ENCODE assay signal across 9 mouse cellular contexts in genomic region chr9:29962978-29963377, GRCm38 (mm10). TPM values are rescaled to one million over a fixed set of nuclear protein-coding genes. Genes with fewer than 3 reads are reported as not detected.
DNase-seq lines count a peak whose midpoint lies in the region; ATAC-seq and TF ChIP-seq lines count a peak whose summit lies in the region.
"Had no signal": no experiment of that assay in that cellular context is flagged by ENCODE, and none has a peak within 500 bp of the region (broad histone marks: within the 10 kb centered on the region; RNA-seq: fewer than 3 reads in every experiment).

Ntm (minus strand) TSS chr9:29963141.

- 2% methylated on average over 8 of the region's 8 CpGs for WGBS in forebrain, postnatal 0 days
- 3% methylated on average over 8 of the region's 8 CpGs for WGBS in hindbrain, postnatal 0 days
- 40% methylated on average over 8 of the region's 8 CpGs for WGBS in limb, embryonic 11.5 days
- WGBS in neural tube, embryonic 14.5 days = 8% methylated on average over 8 of the region's 8 CpGs

- H3K4me2 ChIP-seq in forebrain, postnatal 0 days (ENCODE audit: low read depth) = peak within 1 kb of the TSS; percentile 63
- H3K4me2 ChIP-seq in hindbrain, postnatal 0 days (ENCODE audit: low read depth, low read length) = peak within 1 kb of the TSS; percentile 62
- H3K4me2 ChIP-seq in limb, embryonic 11.5 days (ENCODE audit: low read depth, severe bottlenecking) = peak within 1 kb of the TSS; percentile 61
- H3K4me2 ChIP-seq in neural tube, embryonic 14.5 days (ENCODE audit: low read depth, low read length) = peak within 1 kb of the TSS; percentile 79

- peak; percentile 89 for ATAC-seq in forebrain, postnatal 0 days
- peak; percentile 90 for ATAC-seq in hindbrain, postnatal 0 days
- no peak for ATAC-seq in limb, embryonic 11.5 days (ENCODE audit: insufficient number of reproducible peaks, low FRiP score, low TSS enrichment, low read depth)
- peak; percentile 76 for ATAC-seq in neural tube, embryonic 14.5 days (ENCODE audit: low read depth)

- H3K27ac ChIP-seq in forebrain, postnatal 0 days (ENCODE audit: low read depth, low read length) = peak within 1 kb of the TSS; percentile 81
- peak within 1 kb of the TSS; percentile 72 for H3K27ac ChIP-seq in hindbrain, postnatal 0 days
- H3K27ac ChIP-seq in limb, embryonic 11.5 days (replicated peaks; ENCODE audit: low read depth, low read length) = no peak within 1 kb of the TSS
- peak within 1 kb of the TSS; percentile 77 for H3K27ac ChIP-seq in neural tube, embryonic 14.5 days (ENCODE audit: low read depth, low read length)

- H3K9me3 ChIP-seq in forebrain, postnatal 0 days (ENCODE audit: low read length) = no peaks in the 10 kb centered on the region
- no peaks in the 10 kb centered on the region for H3K9me3 ChIP-seq in hindbrain, postnatal 0 days (ENCODE audit: low read length)
- no peaks in the 10 kb centered on the region for H3K9me3 ChIP-seq in limb, embryonic 11.5 days (ENCODE audit: control insufficient read depth, low read length)
- H3K9me3 ChIP-seq in neural tube, embryonic 14.5 days (ENCODE audit: control insufficient read depth, low read length) = no peaks in the 10 kb centered on the region

- DNase-seq in adrenal gland, adult 8-10 months = peak; percentile 28
- DNase-seq in cerebellum, adult 11-12 months = peak; percentile 81
- DNase-seq in forebrain, postnatal 0 days = peak; percentile 86
- peak; percentile 89 for DNase-seq in hindbrain, postnatal 0 days (ENCODE audit: low spot score)
- no peak for DNase-seq in limb, embryonic 11.5 days (ENCODE audit: low spot score)
- no peak for DNase-seq in natural killer cell, adult 2 months (ENCODE audit: low spot score in 2 of 2)
- no peak for DNase-seq in thymus, postnatal 10 days (ENCODE audit: low spot score in 2 of 2)

- no peaks in the 10 kb centered on the region for H3K27me3 ChIP-seq in forebrain, postnatal 0 days (ENCODE audit: insufficient read depth, low read length)
- no peaks in the 10 kb centered on the region for H3K27me3 ChIP-seq in hindbrain, postnatal 0 days (ENCODE audit: insufficient read depth, low read length)
- peaks cover 15% of the 10 kb centered on the region for H3K27me3 ChIP-seq in limb, embryonic 11.5 days (ENCODE audit: control insufficient read depth, insufficient read depth, low read length)
- no peaks in the 10 kb centered on the region for H3K27me3 ChIP-seq in neural tube, embryonic 14.5 days (ENCODE audit: control insufficient read depth, insufficient read depth, low read length)

- no peak for TF ChIP-seq CTCF in forebrain, postnatal 0 days (IDR thresholded peaks at IDR 0.05; ENCODE audit: low read depth)
- TF ChIP-seq CTCF in hindbrain, postnatal 0 days (IDR thresholded peaks at IDR 0.05; ENCODE audit: low read depth) = no peak

- H3K4me3 ChIP-seq in forebrain, postnatal 0 days (ENCODE audit: low read depth, low read length) = peak within 1 kb of the TSS; percentile 52
- H3K4me3 ChIP-seq in hindbrain, postnatal 0 days (ENCODE audit: low read length) = peak within 1 kb of the TSS; percentile 56
- H3K4me3 ChIP-seq in limb, embryonic 11.5 days (ENCODE audit: low read depth, low read length) = peak within 1 kb of the TSS; percentile 29
- peak within 1 kb of the TSS; percentile 44 for H3K4me3 ChIP-seq in neural tube, embryonic 14.5 days (ENCODE audit: low read depth, low read length)

- H3K9ac ChIP-seq in forebrain, postnatal 0 days = peak within 1 kb of the TSS; percentile 70
- peak within 1 kb of the TSS; percentile 70 for H3K9ac ChIP-seq in hindbrain, postnatal 0 days (replicated peaks; ENCODE audit: low read length)
- no peak within 1 kb of the TSS for H3K9ac ChIP-seq in limb, embryonic 11.5 days (ENCODE audit: low read length)
- peak within 1 kb of the TSS; percentile 52 for H3K9ac ChIP-seq in neural tube, embryonic 14.5 days (replicated peaks; ENCODE audit: low read depth, low read length)

- H3K36me3 ChIP-seq in forebrain, postnatal 0 days (ENCODE audit: insufficient read depth) = no peaks in the 10 kb centered on the region
- H3K36me3 ChIP-seq in hindbrain, postnatal 0 days (ENCODE audit: insufficient read depth, low read length) = no peaks in the 10 kb centered on the region
- no peaks in the 10 kb centered on the region for H3K36me3 ChIP-seq in limb, embryonic 11.5 days (ENCODE audit: control insufficient read depth, insufficient read depth, low read length)
- H3K36me3 ChIP-seq in neural tube, embryonic 14.5 days (ENCODE audit: control insufficient read depth, insufficient read depth, low read length) = no peaks in the 10 kb centered on the region

- peaks cover 25% of the 10 kb centered on the region for H3K4me1 ChIP-seq in forebrain, postnatal 0 days (ENCODE audit: insufficient read depth)
- H3K4me1 ChIP-seq in hindbrain, postnatal 0 days (ENCODE audit: insufficient read depth, low read length) = peaks cover 21% of the 10 kb centered on the region
- H3K4me1 ChIP-seq in limb, embryonic 11.5 days (ENCODE audit: control insufficient read depth, insufficient read depth, low read length) = 0 out of 2 replicates have a peak, but pooled peaks cover 6% of the 10 kb centered on the region
- H3K4me1 ChIP-seq in neural tube, embryonic 14.5 days (ENCODE audit: control insufficient read depth, insufficient read depth, low read length) = peaks cover 19% of the 10 kb centered on the region; the same call in 1 of the 2 replicates

RNA-seq across cellular contexts. Expression of gene Ntm, which starts in this region (rescaled TPM):
- total RNA-seq in adrenal gland, adult 8-10 months (2022) = 1 to 10 TPM in 2 of 4 experiments, under 1 TPM in 2; 0.46 to 1.4 (median 1.1) TPM
- total RNA-seq in forebrain, postnatal 0 days (2014; rRNA removed) = 140 and 162 TPM in 2 replicates
- 155 and 235 TPM in 2 replicates for polyA plus RNA-seq in forebrain, postnatal 0 days (2015; fragmentation: Nextera tagmentation; extraction: Ambion mirVana)
- total RNA-seq in hindbrain, postnatal 0 days (2014; rRNA removed) = 191 and 208 TPM in 2 replicates
- 268 and 269 TPM in 2 replicates for polyA plus RNA-seq in hindbrain, postnatal 0 days (2015; fragmentation: Nextera tagmentation; extraction: Ambion mirVana)
- 16.2 and 17.5 TPM in 2 replicates for polyA plus RNA-seq in limb, embryonic 11.5 days (2014; fragmentation: Nextera tagmentation; extraction: Ambion mirVana)
- polyA plus RNA-seq in neural tube, embryonic 14.5 days (2014; fragmentation: Nextera tagmentation; extraction: Ambion mirVana) = 232 and 237 TPM in 2 replicates
- total RNA-seq: neutrophil, adult 5-6 weeks had no signal

Comparison
In these comparisons a context has a peak if more than half of its experiments do, and no peak if none do; other contexts are left out.
1. RNA of gene Ntm (total RNA-seq): 191 to 208 TPM in hindbrain, postnatal 0 days and 140 to 162 TPM in forebrain, postnatal 0 days; 0.46 to 1.4 TPM in adrenal gland, adult 8-10 months; every median in the first group is over 10 times any median in the second.
2. DNase-seq: peak in adrenal gland, adult 8-10 months (single experiment), cerebellum, adult 11-12 months (single experiment), forebrain, postnatal 0 days (single experiment) and hindbrain, postnatal 0 days (single experiment); none in limb, embryonic 11.5 days (single experiment), natural killer cell, adult 2 months (0 of 2) and thymus, postnatal 10 days (0 of 2).
3. Peak in every context shown above with its lines, with median percentiles within 50 percentile points of each other: H3K4me2 ChIP-seq and H3K4me3 ChIP-seq.